Comparison of ENCODE assay signal across 8 mouse cellular contexts in the genomic region with DNA sequence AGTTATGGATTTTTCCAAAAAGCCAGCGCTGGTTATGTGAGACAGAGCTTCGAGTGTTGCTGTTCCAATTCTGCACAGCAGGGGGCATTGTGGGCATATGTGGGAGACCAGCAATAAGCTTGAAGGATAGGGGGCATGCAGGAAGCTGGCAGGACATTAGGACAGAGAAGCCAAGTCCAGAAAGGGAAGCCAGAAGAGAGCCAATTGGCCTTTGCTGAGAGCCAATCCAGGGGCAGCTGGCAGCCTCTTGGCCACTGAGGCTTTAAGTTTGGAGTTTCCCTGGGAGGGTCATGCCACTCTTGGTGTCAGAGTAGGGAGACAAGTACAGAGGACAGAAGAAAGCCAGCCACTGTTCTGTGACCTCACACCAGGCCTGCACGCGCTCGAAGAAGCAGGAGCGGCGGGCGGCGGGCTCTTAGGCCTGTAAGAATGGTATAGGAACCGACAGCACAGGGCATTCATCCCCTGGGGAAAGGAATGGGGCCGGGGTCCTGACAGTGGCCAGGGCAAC. TPM values are rescaled to one million over a fixed set of nuclear protein-coding genes. Genes with fewer than 3 reads are reported as not detected.
DNase-seq lines count a peak whose midpoint lies in the region; ATAC-seq and TF ChIP-seq lines count a peak whose summit lies in the region.

No protein-coding gene starts in this region.

- peak; percentile 78 for TF ChIP-seq CTCF in cerebellum, adult 2 months (IDR thresholded peaks at IDR 0.05; ENCODE audit: borderline replicate concordance, insufficient read depth, low read depth, low read length)
- TF ChIP-seq CTCF in lung, embryonic 14.5 days (IDR thresholded peaks at IDR 0.05; ENCODE audit: low read depth) = peak; percentile 96
- peak; percentile 44; the same call in 1 of the 2 replicates for TF ChIP-seq CTCF in thymus, adult 2 months (IDR thresholded peaks at IDR 0.05; ENCODE audit: borderline replicate concordance, control insufficient read depth, extremely low read depth, insufficient read depth, low read length, poor library complexity)

- no peak overlapping the region for H3K4me3 ChIP-seq in cerebellum, adult 2 months (replicated peaks; ENCODE audit: insufficient read depth, low read depth, low read length)
- no peak overlapping the region for H3K4me3 ChIP-seq in lung, embryonic 14.5 days (ENCODE audit: low read depth, low read length)
- no peak overlapping the region for H3K4me3 ChIP-seq in thymus, adult 2 months (ENCODE audit: control insufficient read depth, insufficient read depth, low read length)

- no peak overlapping the region for H3K27ac ChIP-seq in cerebellum, adult 2 months (ENCODE audit: insufficient read depth, low read length)
- 0 out of 2 replicates have a peak overlapping the region, but pooled peaks have one; percentile 39 for H3K27ac ChIP-seq in lung, embryonic 14.5 days (ENCODE audit: low read depth)
- H3K27ac ChIP-seq in thymus, adult 2 months (ENCODE audit: control insufficient read depth, insufficient read depth, low read length) = no peak overlapping the region

- WGBS in cerebellum, adult 2 months = 18% methylated on average over 11 of the region's 11 CpGs
- 60% methylated on average over 11 of the region's 11 CpGs for WGBS in lung, embryonic 14.5 days
- WGBS in thymus, adult 2 months = 73% methylated on average over 11 of the region's 11 CpGs

- peak; percentile 85 to 88 for ATAC-seq in hematopoietic stem cell, adult 5-6 weeks (replicated peaks in 1 of 2; ENCODE audit: insufficient read depth in 1 of 2, low FRiP score in 2 of 2, low TSS enrichment in 1 of 2, low read depth in 1 of 2, poor library complexity in 2 of 2, severe bottlenecking in 2 of 2)
- peak; percentile 89 for ATAC-seq in lung, embryonic 14.5 days (ENCODE audit: insufficient read depth)

- no peaks in the 10 kb centered on the region for H3K9me3 ChIP-seq in lung, embryonic 14.5 days (ENCODE audit: low read depth, low read length)

- peak; percentile 55 for DNase-seq in MEL-GATA-1-ER (ENCODE audit: extremely low read depth, low read depth)
- DNase-seq in cerebellum, adult 2 months = peak; percentile 84 to 85
- DNase-seq in forelimb bud, embryonic 11.5 days (ENCODE audit: low read depth, low spot score) = peak; percentile 86
- DNase-seq in layer of hippocampus, adult 8-10 months (ENCODE audit: low spot score in 2 of 2) = peak; percentile 92 to 99
- peak; percentile 97 for DNase-seq in lung, embryonic 14.5 days
- DNase-seq in ovary, adult 18-20 months (ENCODE audit: low spot score) = peak; percentile 76
- peak; percentile 83 for DNase-seq in thymus, adult 2 months

- H3K36me3 ChIP-seq in lung, embryonic 14.5 days (ENCODE audit: insufficient read depth) = peaks cover 4% of the 10 kb centered on the region; the same call in 1 of the 2 replicates
- H3K36me3 ChIP-seq in thymus, adult 2 months (ENCODE audit: control insufficient read depth, insufficient read depth, low read length) = no peaks in the 10 kb centered on the region

- H3K27me3 ChIP-seq in cerebellum, adult 2 months (ENCODE audit: control insufficient read depth, insufficient read depth, low read length) = no peaks in the 10 kb centered on the region
- H3K27me3 ChIP-seq in lung, embryonic 14.5 days (ENCODE audit: insufficient read depth, low read length) = no peaks in the 10 kb centered on the region
- H3K27me3 ChIP-seq in thymus, adult 2 months (ENCODE audit: control insufficient read depth, insufficient read depth, low read length) = no peaks in the 10 kb centered on the region

- H3K9ac ChIP-seq in lung, embryonic 14.5 days = no peak overlapping the region

- H3K4me2 ChIP-seq in lung, embryonic 14.5 days = no peak overlapping the region

- H3K4me1 ChIP-seq in cerebellum, adult 2 months (ENCODE audit: control insufficient read depth, insufficient read depth, low read length) = no peaks in the 10 kb centered on the region
- no peaks in the 10 kb centered on the region for H3K4me1 ChIP-seq in lung, embryonic 14.5 days (ENCODE audit: insufficient read depth)
- H3K4me1 ChIP-seq in thymus, adult 2 months (replicated peaks; ENCODE audit: control insufficient read depth, insufficient read depth, low read length) = no peaks in the 10 kb centered on the region

- no peak for TF ChIP-seq POLR2A in cerebellum, adult 2 months (IDR thresholded peaks at IDR 0.05; ENCODE audit: borderline replicate concordance, insufficient read depth, low read length)
- no peak for TF ChIP-seq POLR2A in thymus, adult 2 months (IDR thresholded peaks at IDR 0.05; ENCODE audit: control insufficient read depth, extremely low read depth, insufficient read depth, low read length, poor library complexity)

RNA-seq across cellular contexts. Expression of gene Srl, which starts 52.4 kb away (rescaled TPM):
- polyA plus RNA-seq in cerebellum, adult 2 months (2012; rRNA removed) = 8.8 and 10.0 TPM in 2 replicates
- total RNA-seq in hematopoietic stem cell, adult 5-6 weeks (2017) = 21.6 and 34.5 TPM in 2 replicates
- 10 to 100 TPM; 10.4 to 14.5 (median 11.2) TPM for total RNA-seq in layer of hippocampus, adult 8-10 months (2022)
- 18.4 and 20.7 TPM in 2 replicates for polyA plus RNA-seq in lung, embryonic 14.5 days (2014; fragmentation: Nextera tagmentation; extraction: Ambion mirVana)
- 5.3 and 12.1 TPM in 2 replicates for polyA plus RNA-seq in thymus, adult 2 months (2012; rRNA removed)

Comparison
In these comparisons a context has a peak if more than half of its experiments do, and no peak if none do; other contexts are left out.
1. CTCF ChIP-seq: peak in every context shown above with its lines; median percentile 96 in lung, embryonic 14.5 days; 78 in cerebellum, adult 2 months; 44 in thymus, adult 2 months.